Mouse (Mus musculus) C2C12 (cell line): Measurements from ENCODE around the gene Agtrap.

Experiments used
- CEBPB ChIP-seq: IDR thresholded peaks from one replicate; pipeline ENCODE4 v1.6.1; 2011; ENCODE audit warnings: low read depth, mild to moderate bottlenecking, control low read depth, moderate library complexity
- CTCF ChIP-seq: IDR thresholded peaks from one replicate; pipeline ENCODE4 v1.5.1; 2011; ENCODE audit not compliant: control insufficient read depth, insufficient read depth, insufficient read length
- FOSL1 ChIP-seq: IDR thresholded peaks from one replicate; pipeline ENCODE4 v1.8.0; 2011; ENCODE audit warnings: mild to moderate bottlenecking, low read length; ENCODE audit not compliant: poor library complexity, insufficient read depth, severe bottlenecking
- MAX ChIP-seq: IDR thresholded peaks from one replicate; pipeline ENCODE4 v1.6.1; 2011; ENCODE audit warnings: mild to moderate bottlenecking, control low read depth
- MYOD1 ChIP-seq: IDR thresholded peaks from one replicate; pipeline ENCODE4 v1.6.1; 2011; ENCODE audit warnings: low read depth; ENCODE audit not compliant: control insufficient read depth, insufficient read length
- MYOG ChIP-seq: IDR thresholded peaks from one replicate; pipeline ENCODE4 v1.6.1; 2011; ENCODE audit not compliant: control insufficient read depth, insufficient read length; ENCODE audit errors: extremely low read depth
- USF1 ChIP-seq: IDR thresholded peaks from one replicate; pipeline ENCODE4 v1.6.1; 2011; ENCODE audit warnings: low read depth, mild to moderate bottlenecking, control low read depth, moderate library complexity

- TF ChIP-seq CTCF: no peak
- no peak for TF ChIP-seq USF1
- TF ChIP-seq MYOD1: no peak
- TF ChIP-seq MYOG: no peak
- TF ChIP-seq FOSL1: no peak
- no peak for TF ChIP-seq MAX
- no peak for TF ChIP-seq CEBPB
Measured at GRCm38 (mm10) chr4:148094161-148094560, 6.3 kb upstream of the Agtrap start.
